Mouse (Mus musculus) kidney, postnatal 0 days (tissue): ENCODE data around the gene Mindy2. TPM values are rescaled to one million over a fixed set of nuclear protein-coding genes. Genes with fewer than 3 reads are reported as not detected.

Source experiments
- ATAC-seq: fragments of 200-750 bp; cut with Nextera tagmentation; replicated peaks from 2 replicates; pipeline ENCODE4 v1.8.0; 2017; ENCODE audit warnings: low read depth, moderate number of reproducible peaks, moderate TSS enrichment, moderate library complexity; ENCODE audit not compliant: low FRiP score
- DNase-seq: peaks from one replicate; pipeline ENCODE4 v3.0.0-alpha.2; 2016; ENCODE audit warnings: low spot score
- H3K27ac ChIP-seq: fragments of 300-500 bp; sonication (generic); 2 replicates; pipeline ENCODE4 v1.5.1; 2014; ENCODE audit warnings: mild to moderate bottlenecking
- H3K27me3 ChIP-seq: fragments of 300-500 bp; sonication (generic); 2 replicates; pipeline ENCODE4 v1.6.1; 2014; ENCODE audit warnings: low read length, mixed read lengths; ENCODE audit not compliant: insufficient read depth
- H3K36me3 ChIP-seq: fragments of 300-500 bp; sonication (generic); 2 replicates; pipeline ENCODE4 v1.6.1; 2014; ENCODE audit warnings: low read length, mixed read lengths; ENCODE audit not compliant: insufficient read depth
- H3K4me1 ChIP-seq: fragments of 300-500 bp; sonication (generic); replicated peaks from 2 replicates; pipeline ENCODE4 v1.6.1; 2014; ENCODE audit warnings: antibody characterized with exemption, low read length, mixed read lengths; ENCODE audit not compliant: insufficient read depth
- H3K4me2 ChIP-seq: fragments of 300-500 bp; sonication (generic); 2 replicates; pipeline ENCODE4 v1.6.1; 2014; ENCODE audit warnings: mild to moderate bottlenecking, low read length, moderate library complexity, mixed read lengths
- H3K4me3 ChIP-seq: fragments of 300-500 bp; sonication (generic); replicated peaks from 2 replicates; pipeline ENCODE4 v1.5.1; 2014; ENCODE audit warnings: low read depth, low read length
- H3K9ac ChIP-seq: fragments of 300-500 bp; sonication (generic); 2 replicates; pipeline ENCODE4 v1.6.1; 2014; ENCODE audit warnings: low read depth, low read length
- H3K9me3 ChIP-seq: fragments of 300-500 bp; sonication (generic); replicated peaks from 2 replicates; pipeline ENCODE4 v1.6.1; 2016; ENCODE audit warnings: low read length, inconsistent platforms, mixed read lengths
- CTCF ChIP-seq: IDR thresholded peaks from 2 replicates; pipeline ENCODE4 v1.5.1; 2016; ENCODE audit warnings: antibody characterized with exemption, low read depth, mild to moderate bottlenecking, moderate library complexity
- WGBS: fragments of 180-500 bp; shearing (Covaris S2); extraction: QIAGEN DNeasy Blood & Tissue Kit; methylation state at CpG from one replicate; pipeline ENCODE4 v1.1.7; 2014; 5-methylcytosine and 5-hydroxymethylcytosine counted together
- polyA plus RNA-seq: library from polyadenylated mRNA; unstranded; fragments of >200 nt; fragmentation: Nextera tagmentation; extraction: Ambion mirVana; gene quantifications from 2 replicates; pipeline ENCODE4 v1.2.1, GENCODE M21; 2015

The Mindy2 gene
- polyA plus RNA-seq, 1 experiment from 2014 or later = 16.9 TPM

DNA sequence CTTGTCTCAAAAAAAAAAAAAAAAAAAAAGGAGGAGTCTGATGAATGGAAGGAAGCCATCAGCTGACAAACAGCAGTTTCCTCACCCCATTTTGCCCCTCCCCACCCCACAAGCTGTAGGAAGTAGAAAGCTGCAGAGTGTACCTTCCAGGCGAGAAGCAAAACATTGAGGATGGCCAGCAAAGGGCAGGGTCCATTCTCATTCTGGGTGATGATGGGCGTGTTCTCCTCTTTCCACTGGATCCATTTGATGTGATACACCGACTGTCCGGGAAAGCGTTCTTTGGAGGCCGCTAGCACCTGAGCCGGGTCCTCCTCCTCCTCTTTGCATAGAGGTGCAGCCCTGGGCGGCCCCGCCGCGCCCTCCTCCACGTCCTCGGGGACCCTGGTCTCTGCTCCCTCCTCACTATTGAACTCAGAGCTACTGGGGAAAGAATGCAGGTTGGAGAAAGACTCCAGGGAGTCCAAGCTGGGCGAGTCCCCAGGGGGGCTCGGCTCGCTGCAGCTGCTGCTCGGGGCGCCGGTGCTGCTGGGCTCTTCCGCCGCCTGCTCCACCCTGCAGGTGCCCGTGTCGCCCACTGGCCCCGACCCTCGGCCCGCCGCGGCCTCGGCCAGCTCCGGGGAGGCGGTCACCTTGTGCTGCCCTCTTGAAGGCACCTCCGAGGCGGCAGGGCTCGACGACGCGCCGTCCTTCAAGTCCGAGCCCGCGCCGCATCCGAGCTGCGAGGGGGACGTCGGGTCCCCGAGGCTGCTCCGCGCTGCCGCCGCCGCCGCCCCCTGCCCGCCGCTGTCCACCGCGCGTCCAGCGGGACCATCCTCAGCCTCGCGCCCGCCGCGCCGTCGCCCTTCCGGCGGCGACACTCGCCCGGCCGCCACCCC is 605 bp downstream of the Mindy2 start, which contains the start of gene Gm10642:
Gene Gm10642 (plus strand): TSS at position 122 of the 878 bp plus-strand sequence.
- WGBS = under 1% methylated on average over 67 of the region's 72 CpGs
- peak; percentile 61 for ATAC-seq
- peak; percentile 61 for DNase-seq
- 0 out of 2 replicates have a peak, but pooled peaks cover 10% of the 10 kb centered on the region for H3K4me1 ChIP-seq
- peak within 1 kb of the TSS; percentile 96 for H3K27ac ChIP-seq
- no peaks in the 10 kb centered on the region for H3K27me3 ChIP-seq
- peak within 1 kb of the TSS; percentile 94 for H3K4me2 ChIP-seq
- H3K9me3 ChIP-seq = no peaks in the 10 kb centered on the region
- H3K36me3 ChIP-seq = no peaks in the 10 kb centered on the region
- H3K4me3 ChIP-seq = peak within 1 kb of the TSS; percentile 87
- H3K9ac ChIP-seq = peak within 1 kb of the TSS; percentile 89
- TF ChIP-seq CTCF = no peak

DNA sequence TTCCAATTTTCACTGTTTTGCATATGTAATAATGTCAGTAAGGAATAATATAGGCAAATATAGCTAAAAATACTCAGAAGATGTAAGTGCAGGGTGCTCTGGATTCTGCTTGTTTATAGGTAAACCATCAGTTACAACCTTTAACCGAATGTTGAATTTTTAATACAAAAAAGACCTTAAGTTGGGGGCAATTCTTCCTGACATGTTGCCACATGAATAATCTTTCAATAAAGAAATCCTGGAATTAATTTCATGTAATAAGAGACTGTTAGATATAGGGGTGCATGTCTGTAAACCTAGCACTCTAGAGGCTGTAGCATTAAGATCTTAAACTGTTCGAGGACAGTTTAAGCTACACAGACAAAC is 1.2 kb downstream of the Mindy2 start:
- Histone ChIP-seq H3K27me3 (no peaks in the 10 kb centered on the region), H3K36me3 (no peaks in the 10 kb centered on the region), H3K9me3 (no peaks in the 10 kb centered on the region), H3K9ac (peak overlapping the region; percentile 89; the same call in 1 of the 2 replicates), H3K27ac (no peak overlapping the region), H3K4me3 (peak overlapping the region; percentile 87), H3K4me2 (peak overlapping the region; percentile 94), H3K4me1 (0 out of 2 replicates have a peak, but pooled peaks cover 10% of the 10 kb centered on the region)
- no peak for TF ChIP-seq CTCF
- DNase-seq (no peak), ATAC-seq (no peak)
- 28% methylated on average over 2 of the region's 2 CpGs for WGBS

DNA sequence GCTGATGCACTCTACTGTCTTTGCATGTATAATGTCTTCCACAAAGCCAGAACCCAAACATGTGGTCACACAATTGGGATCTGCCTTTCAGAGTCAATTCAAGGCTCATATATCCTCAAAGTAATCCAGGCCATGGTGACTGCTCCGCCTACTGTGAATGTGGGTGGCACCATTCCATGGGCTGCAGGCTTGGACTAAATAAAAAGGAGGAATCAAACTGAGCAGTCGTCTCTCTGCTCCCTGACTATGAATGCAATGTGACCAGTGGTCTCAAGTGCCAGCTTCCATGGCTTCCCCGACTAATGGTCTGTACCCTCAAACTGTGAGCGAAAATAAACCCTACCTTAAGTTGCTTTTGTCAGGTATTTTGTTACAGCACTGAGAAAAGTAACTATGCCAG is 2.5 kb downstream of the Mindy2 start:
- no peaks in the 10 kb centered on the region for H3K36me3 ChIP-seq
- H3K9ac ChIP-seq = no peak overlapping the region
- H3K27ac ChIP-seq = no peak overlapping the region
- WGBS = 74% methylated on average over 4 of the region's 4 CpGs
- no peaks in the 10 kb centered on the region for H3K9me3 ChIP-seq
- H3K4me2 ChIP-seq = peak overlapping the region; percentile 94; the same call in 1 of the 2 replicates
- no peaks in the 10 kb centered on the region for H3K27me3 ChIP-seq
- no peak overlapping the region for H3K4me3 ChIP-seq
- TF ChIP-seq CTCF = no peak
- ATAC-seq (no peak), DNase-seq (no peak)
- 0 out of 2 replicates have a peak, but pooled peaks cover 10% of the 10 kb centered on the region for H3K4me1 ChIP-seq

DNA sequence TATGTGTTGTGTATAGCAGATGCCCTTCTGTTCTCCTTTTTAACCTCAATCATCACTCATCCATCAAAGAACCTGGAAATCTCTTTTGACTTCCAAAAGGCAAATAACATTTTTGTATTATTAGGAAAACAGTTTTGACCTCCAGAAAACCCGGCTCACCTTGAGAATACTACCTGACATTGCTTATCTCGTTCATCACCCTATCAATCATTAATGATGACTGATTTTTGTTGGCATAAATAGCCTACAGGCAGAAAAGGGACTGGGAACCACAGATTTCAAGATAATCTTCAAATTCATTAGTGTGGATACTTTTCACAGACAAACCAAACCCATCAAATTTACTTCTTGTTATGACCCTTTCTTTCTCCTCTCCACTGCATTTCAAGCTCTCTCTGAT is 3.1 kb downstream of the Mindy2 start:
- DNase-seq = no peak
- Histone ChIP-seq H3K27me3 (no peaks in the 10 kb centered on the region), H3K9ac (no peak overlapping the region), H3K27ac (0 out of 2 replicates have a peak overlapping the region, but pooled peaks have one; percentile 6), H3K36me3 (no peaks in the 10 kb centered on the region), H3K9me3 (no peaks in the 10 kb centered on the region), H3K4me1 (0 out of 2 replicates have a peak, but pooled peaks cover 10% of the 10 kb centered on the region), H3K4me3 (no peak overlapping the region), H3K4me2 (peak overlapping the region; percentile 94; the same call in 1 of the 2 replicates)
- no peak for TF ChIP-seq CTCF
- no peak for ATAC-seq
- WGBS = 67% methylated on average over 2 of the region's 2 CpGs

DNA sequence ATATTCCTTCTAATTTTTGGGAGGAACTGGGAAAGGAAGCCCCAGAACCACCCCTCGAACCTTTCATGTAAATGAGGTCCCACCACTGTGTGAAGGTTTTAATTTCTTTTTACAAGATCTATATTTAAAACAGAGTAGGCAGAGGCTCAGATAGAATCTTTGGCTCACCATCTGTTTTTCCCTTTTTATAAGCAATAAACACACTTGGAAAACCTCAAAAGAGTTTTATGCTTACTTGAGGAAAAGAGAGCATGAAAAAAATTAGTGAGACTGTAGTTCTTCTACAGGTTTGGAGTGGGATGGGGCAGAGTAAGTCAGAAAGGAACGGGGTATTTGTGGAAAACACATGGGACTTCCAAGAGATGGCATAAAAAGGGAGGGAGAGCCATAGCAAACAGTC is 4.8 kb downstream of the Mindy2 start:
- H3K27me3 ChIP-seq = no peaks in the 10 kb centered on the region
- no peak overlapping the region for H3K4me2 ChIP-seq
- no peak overlapping the region for H3K4me3 ChIP-seq
- H3K9ac ChIP-seq = no peak overlapping the region
- ATAC-seq = no peak
- no peak overlapping the region for H3K27ac ChIP-seq
- TF ChIP-seq CTCF = no peak
- no peaks in the 10 kb centered on the region for H3K9me3 ChIP-seq
- H3K36me3 ChIP-seq = no peaks in the 10 kb centered on the region
- 0 out of 2 replicates have a peak, but pooled peaks cover 10% of the 10 kb centered on the region for H3K4me1 ChIP-seq
- 73% methylated on average over 2 of the region's 2 CpGs for WGBS
- DNase-seq = no peak

DNA sequence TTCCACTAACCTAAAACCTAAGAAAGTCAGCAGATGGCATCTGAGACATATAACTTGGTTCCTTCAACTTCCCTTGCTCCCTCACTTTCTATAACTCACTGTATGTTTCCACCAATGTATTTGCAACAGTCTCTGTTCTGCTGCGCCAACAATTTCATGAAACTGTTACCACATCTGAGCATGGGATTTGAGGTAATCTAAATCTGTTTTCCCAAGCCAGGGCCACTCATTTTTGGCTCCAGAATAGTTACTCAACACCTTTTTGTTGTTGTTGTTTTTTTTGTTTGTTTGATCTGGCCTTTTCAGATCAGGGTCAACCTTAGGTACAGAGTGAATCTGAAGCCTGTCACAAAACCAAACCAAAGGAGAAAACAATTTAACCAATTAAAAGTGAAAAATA is 6.0 kb downstream of the Mindy2 start:
- ATAC-seq (no peak), DNase-seq (no peak)
- Histone ChIP-seq H3K4me3 (no peak overlapping the region), H3K27me3 (no peaks in the 10 kb centered on the region), H3K4me1 (0 out of 2 replicates have a peak, but pooled peaks cover 10% of the 10 kb centered on the region), H3K9ac (no peak overlapping the region), H3K36me3 (no peaks in the 10 kb centered on the region), H3K27ac (no peak overlapping the region), H3K4me2 (no peak overlapping the region), H3K9me3 (no peaks in the 10 kb centered on the region)
- no peak for TF ChIP-seq CTCF
- 93% methylated on average over 1 of the region's 1 CpGs for WGBS
